Mouse (Mus musculus) retina, embryonic 14.5 days (tissue): ENCODE results near the gene Socs4.
"Not testable (repeated sequence)": the region's sequence is repeated elsewhere in the genome, so short reads cannot be mapped to it uniquely, and the experiment has no call there.

ENCODE experiments used
- DNase-seq: peaks from one replicate; pipeline ENCODE4 v3.0.0-alpha.2; 2015; ENCODE audit warnings: low spot score

Socs4 gene

GRCm38 (mm10) chr14:47287021-47287420, 10.3 kb downstream of the Socs4 start:
- no peak for DNase-seq

- DNase-seq = no peak
These were observed 15.0 kb downstream of the Socs4 start for GRCm38 (mm10) chr14:47291772-47292171.

GRCm38 (mm10) chr14:47294136-47294535, 17.4 kb downstream of the Socs4 start:
- peak; percentile 30 for DNase-seq

GRCm38 (mm10) chr14:47296232-47296631, 19.5 kb downstream of the Socs4 start:
- DNase-seq = no peak

- peak; percentile 91 for DNase-seq
These were observed 21.2 kb downstream of the Socs4 start, which contains the start of gene Mapk1ip1l for GRCm38 (mm10) chr14:47297785-47298407. TSS of gene Mapk1ip1l (plus strand) at chr14:47298266.

GRCm38 (mm10) chr14:47298408-47298792, 21.7 kb downstream of the Socs4 start:
- DNase-seq = peak; percentile 76

GRCm38 (mm10) chr14:47298819-47299261, 22.1 kb downstream of the Socs4 start:
- DNase-seq = peak; percentile 59

- no peak for DNase-seq
These were observed 26.4 kb downstream of the Socs4 start for GRCm38 (mm10) chr14:47302885-47303680.

- no peak for DNase-seq
These were observed 28.2 kb downstream of the Socs4 start for GRCm38 (mm10) chr14:47304814-47305405.

GRCm38 (mm10) chr14:47305933-47306332, 29.2 kb downstream of the Socs4 start:
- no peak for DNase-seq

- no peak for DNase-seq
These were observed 30.9 kb downstream of the Socs4 start for GRCm38 (mm10) chr14:47307669-47308068.

GRCm38 (mm10) chr14:47309061-47309460, 32.3 kb downstream of the Socs4 start:
- no peak for DNase-seq

- DNase-seq = no peak
These were observed 33.8 kb downstream of the Socs4 start for GRCm38 (mm10) chr14:47310342-47311181.

- no peak for DNase-seq
These were observed 42.6 kb downstream of the Socs4 start for GRCm38 (mm10) chr14:47319362-47319761.

GRCm38 (mm10) chr14:47321581-47321980, 44.9 kb downstream of the Socs4 start:
- not testable (repeated sequence) for DNase-seq

- DNase-seq = no peak
These were observed 49.4 kb downstream of the Socs4 start for GRCm38 (mm10) chr14:47325965-47326761.

GRCm38 (mm10) chr14:47327347-47327746, 50.6 kb downstream of the Socs4 start:
- DNase-seq = no peak

- DNase-seq = no peak
These were observed 55.2 kb downstream of the Socs4 start for GRCm38 (mm10) chr14:47331920-47332319.

- DNase-seq = peak; percentile 67
These were observed 58.1 kb downstream of the Socs4 start for GRCm38 (mm10) chr14:47334819-47335218.

GRCm38 (mm10) chr14:47335300-47335699, 58.6 kb downstream of the Socs4 start:
- DNase-seq = no peak
